Mouse (Mus musculus) limb, embryonic 15.5 days (tissue): ENCODE measurements around the gene Zc3h12c. TPM values are rescaled to one million over a fixed set of nuclear protein-coding genes. Genes with fewer than 3 reads are reported as not detected.
"Not testable (repeated sequence)": the region's sequence is repeated elsewhere in the genome, so short reads cannot be mapped to it uniquely, and the experiment has no call there.

Source experiments
- ATAC-seq: fragments of 200-750 bp; cut with Nextera tagmentation; 2 replicates; pipeline ENCODE4 v1.8.0; 2017; ENCODE audit warnings: low read depth, moderate TSS enrichment; ENCODE audit not compliant: insufficient number of reproducible peaks, low FRiP score, low TSS enrichment
- H3K27ac ChIP-seq: fragments of 300-500 bp; sonication (generic); 2 replicates; pipeline ENCODE4 v1.5.1; 2015; ENCODE audit warnings: moderate library complexity, mild to moderate bottlenecking, inconsistent platforms
- H3K27me3 ChIP-seq: fragments of 300-500 bp; sonication (generic); 2 replicates; pipeline ENCODE4 v1.6.1; 2015; ENCODE audit warnings: inconsistent platforms
- H3K36me3 ChIP-seq: fragments of 300-500 bp; sonication (generic); 2 replicates; pipeline ENCODE4 v1.6.1; 2015; ENCODE audit warnings: inconsistent platforms
- H3K4me1 ChIP-seq: fragments of 300-500 bp; sonication (generic); 2 replicates; pipeline ENCODE4 v1.6.1; 2015; ENCODE audit warnings: inconsistent platforms
- H3K4me2 ChIP-seq: fragments of 300-500 bp; sonication (generic); 2 replicates; pipeline ENCODE4 v1.6.1; 2015; ENCODE audit warnings: mild to moderate bottlenecking, inconsistent platforms
- H3K4me3 ChIP-seq: fragments of 300-500 bp; sonication (generic); 2 replicates; pipeline ENCODE4 v1.5.1; 2015; ENCODE audit warnings: mild to moderate bottlenecking, inconsistent platforms
- H3K9ac ChIP-seq: fragments of 300-500 bp; sonication (generic); 2 replicates; pipeline ENCODE4 v1.6.1; 2015; ENCODE audit warnings: inconsistent platforms
- H3K9me3 ChIP-seq: fragments of 300-500 bp; sonication (generic); 2 replicates; pipeline ENCODE4 v1.6.1; 2016; ENCODE audit warnings: inconsistent platforms
- WGBS: fragments of 180-500 bp; shearing (Covaris S2); methylation state at CpG from one replicate; pipeline ENCODE4 v1.1.7; 2015; 5-methylcytosine and 5-hydroxymethylcytosine counted together
- polyA plus RNA-seq: library from polyadenylated mRNA; unstranded; fragments of >200 nt; fragmentation: Nextera tagmentation; extraction: Ambion mirVana; gene quantifications from 2 replicates; pipeline ENCODE4 v1.2.1, GENCODE M21; 2015

Zc3h12c gene
- polyA plus RNA-seq, 1 experiment from 2014 or later: 2.9 TPM

GRCm38 (mm10) chr9:52097386-52097785 lies 71.0 kb downstream of the Zc3h12c start:
- 30% methylated on average over 1 of the region's 1 CpGs for WGBS
- no peak overlapping the region for H3K27ac ChIP-seq
- no peaks in the 10 kb centered on the region for H3K27me3 ChIP-seq
- no peak overlapping the region for H3K4me2 ChIP-seq
- no peak overlapping the region for H3K4me3 ChIP-seq
- no peak for ATAC-seq
- peaks cover 9% of the 10 kb centered on the region for H3K4me1 ChIP-seq
- H3K36me3 ChIP-seq: 0 out of 2 replicates have a peak, but pooled peaks cover 4% of the 10 kb centered on the region
- no peak overlapping the region for H3K9ac ChIP-seq
- H3K9me3 ChIP-seq: no peaks in the 10 kb centered on the region

GRCm38 (mm10) chr9:52095666-52096065 lies 72.7 kb downstream of the Zc3h12c start:
- Histone ChIP-seq H3K27me3 (no peaks in the 10 kb centered on the region), H3K4me1 (peaks cover 4% of the 10 kb centered on the region; the same call in 1 of the 2 replicates), H3K4me2 (no peak overlapping the region), H3K27ac (no peak overlapping the region), H3K9ac (no peak overlapping the region), H3K9me3 (no peaks in the 10 kb centered on the region), H3K36me3 (0 out of 2 replicates have a peak, but pooled peaks cover 4% of the 10 kb centered on the region), H3K4me3 (no peak overlapping the region)
- ATAC-seq: no peak
- 76% methylated on average over 3 of the region's 3 CpGs for WGBS

GRCm38 (mm10) chr9:52094471-52094980 lies 73.8 kb downstream of the Zc3h12c start:
- WGBS: 81% methylated on average over 10 of the region's 10 CpGs
- Histone ChIP-seq H3K27ac (no peak overlapping the region), H3K36me3 (0 out of 2 replicates have a peak, but pooled peaks cover 5% of the 10 kb centered on the region), H3K9ac (no peak overlapping the region), H3K9me3 (no peaks in the 10 kb centered on the region), H3K4me1 (peaks cover 4% of the 10 kb centered on the region; the same call in 1 of the 2 replicates), H3K4me2 (no peak overlapping the region), H3K4me3 (no peak overlapping the region), H3K27me3 (no peaks in the 10 kb centered on the region)
- ATAC-seq: no peak

GRCm38 (mm10) chr9:52094016-52094415 lies 74.4 kb downstream of the Zc3h12c start:
- Histone ChIP-seq H3K27me3 (no peaks in the 10 kb centered on the region), H3K4me1 (peaks cover 4% of the 10 kb centered on the region; the same call in 1 of the 2 replicates), H3K4me3 (no peak overlapping the region), H3K27ac (no peak overlapping the region), H3K9me3 (no peaks in the 10 kb centered on the region), H3K36me3 (0 out of 2 replicates have a peak, but pooled peaks cover 7% of the 10 kb centered on the region), H3K4me2 (no peak overlapping the region), H3K9ac (no peak overlapping the region)
- 83% methylated on average over 5 of the region's 5 CpGs for WGBS
- no peak for ATAC-seq

- no peak for ATAC-seq
- H3K4me1 ChIP-seq: peaks cover 4% of the 10 kb centered on the region; the same call in 1 of the 2 replicates
- H3K27ac ChIP-seq: no peak overlapping the region
- no peaks in the 10 kb centered on the region for H3K27me3 ChIP-seq
- no peak overlapping the region for H3K9ac ChIP-seq
- H3K4me3 ChIP-seq: no peak overlapping the region
- WGBS: 72% methylated on average over 8 of the region's 8 CpGs
- H3K36me3 ChIP-seq: peaks cover 13% of the 10 kb centered on the region; the same call in 1 of the 2 replicates
- H3K9me3 ChIP-seq: no peaks in the 10 kb centered on the region
- no peak overlapping the region for H3K4me2 ChIP-seq
Measured at GRCm38 (mm10) chr9:52093108-52093507, 75.3 kb downstream of the Zc3h12c start.

- Histone ChIP-seq H3K27ac (no peak overlapping the region), H3K4me1 (peaks cover under 1% of the 10 kb centered on the region; the same call in 1 of the 2 replicates), H3K27me3 (no peaks in the 10 kb centered on the region), H3K36me3 (peaks cover 21% of the 10 kb centered on the region), H3K9me3 (no peaks in the 10 kb centered on the region), H3K9ac (no peak overlapping the region), H3K4me3 (no peak overlapping the region), H3K4me2 (no peak overlapping the region)
- ATAC-seq: no peak
- 86% methylated on average over 5 of the region's 5 CpGs for WGBS
Measured at GRCm38 (mm10) chr9:52092311-52092710, 76.1 kb downstream of the Zc3h12c start.

GRCm38 (mm10) chr9:52091752-52092151 lies 76.6 kb downstream of the Zc3h12c start:
- no peak overlapping the region for H3K27ac ChIP-seq
- no peak overlapping the region for H3K4me2 ChIP-seq
- H3K9me3 ChIP-seq: no peaks in the 10 kb centered on the region
- no peaks in the 10 kb centered on the region for H3K4me1 ChIP-seq
- no peaks in the 10 kb centered on the region for H3K27me3 ChIP-seq
- no peak overlapping the region for H3K4me3 ChIP-seq
- peaks cover 26% of the 10 kb centered on the region for H3K36me3 ChIP-seq
- ATAC-seq: no peak
- no peak overlapping the region for H3K9ac ChIP-seq
- WGBS: 91% methylated on average over 9 of the region's 9 CpGs

GRCm38 (mm10) chr9:52082414-52082813 lies 86.0 kb downstream of the Zc3h12c start:
- H3K27ac ChIP-seq: no peak overlapping the region
- H3K4me1 ChIP-seq: no peaks in the 10 kb centered on the region
- no peaks in the 10 kb centered on the region for H3K9me3 ChIP-seq
- ATAC-seq: no peak
- no peak overlapping the region for H3K9ac ChIP-seq
- H3K36me3 ChIP-seq: peaks cover 55% of the 10 kb centered on the region
- no peak overlapping the region for H3K4me3 ChIP-seq
- no peak overlapping the region for H3K4me2 ChIP-seq
- 87% methylated on average over 4 of the region's 4 CpGs for WGBS
- H3K27me3 ChIP-seq: no peaks in the 10 kb centered on the region

GRCm38 (mm10) chr9:52081979-52082378 lies 86.4 kb downstream of the Zc3h12c start:
- no peak overlapping the region for H3K9ac ChIP-seq
- no peak for ATAC-seq
- no peaks in the 10 kb centered on the region for H3K9me3 ChIP-seq
- peaks cover 51% of the 10 kb centered on the region for H3K36me3 ChIP-seq
- no peaks in the 10 kb centered on the region for H3K27me3 ChIP-seq
- no peak overlapping the region for H3K27ac ChIP-seq
- H3K4me2 ChIP-seq: no peak overlapping the region
- no peak overlapping the region for H3K4me3 ChIP-seq
- 85% methylated on average over 2 of the region's 2 CpGs for WGBS
- H3K4me1 ChIP-seq: no peaks in the 10 kb centered on the region

- no peak overlapping the region for H3K4me3 ChIP-seq
- H3K4me2 ChIP-seq: no peak overlapping the region
- H3K9ac ChIP-seq: no peak overlapping the region
- H3K27ac ChIP-seq: no peak overlapping the region
- H3K4me1 ChIP-seq: no peaks in the 10 kb centered on the region
- peaks cover 51% of the 10 kb centered on the region for H3K36me3 ChIP-seq
- WGBS: 88% methylated on average over 1 of the region's 1 CpGs
- H3K27me3 ChIP-seq: no peaks in the 10 kb centered on the region
- no peak for ATAC-seq
- H3K9me3 ChIP-seq: no peaks in the 10 kb centered on the region
Measured at GRCm38 (mm10) chr9:52077692-52078091, 90.7 kb downstream of the Zc3h12c start.

- H3K36me3 ChIP-seq: peaks cover 57% of the 10 kb centered on the region
- WGBS: 78% methylated on average over 2 of the region's 2 CpGs
Measured at GRCm38 (mm10) chr9:52076089-52076488, 92.3 kb downstream of the Zc3h12c start.

GRCm38 (mm10) chr9:52072202-52072601 lies 96.2 kb downstream of the Zc3h12c start:
- Histone ChIP-seq H3K27ac (no peak overlapping the region), H3K9ac (no peak overlapping the region), H3K9me3 (no peaks in the 10 kb centered on the region), H3K36me3 (peaks cover 65% of the 10 kb centered on the region), H3K4me2 (no peak overlapping the region), H3K4me3 (no peak overlapping the region), H3K4me1 (no peaks in the 10 kb centered on the region), H3K27me3 (no peaks in the 10 kb centered on the region)
- ATAC-seq: no peak

More at GRCm38 (mm10) chr9:52076089-52076488, 92.3 kb downstream of the Zc3h12c start:
- H3K9me3 ChIP-seq: no peaks in the 10 kb centered on the region
- no peak overlapping the region for H3K27ac ChIP-seq
- no peak overlapping the region for H3K9ac ChIP-seq
- no peaks in the 10 kb centered on the region for H3K4me1 ChIP-seq
- no peaks in the 10 kb centered on the region for H3K27me3 ChIP-seq
- H3K4me2 ChIP-seq: no peak overlapping the region
- H3K4me3 ChIP-seq: no peak overlapping the region
- ATAC-seq: no peak

GRCm38 (mm10) chr9:52071352-52071751 lies 97.0 kb downstream of the Zc3h12c start:
- H3K27ac ChIP-seq, H3K4me1 ChIP-seq, ATAC-seq, H3K27me3 ChIP-seq, H3K9me3 ChIP-seq, H3K4me2 ChIP-seq, H3K9ac ChIP-seq, H3K4me3 ChIP-seq: not testable (repeated sequence)
- H3K36me3 ChIP-seq: peaks cover 63% of the 10 kb centered on the region
